Mouse (Mus musculus) embryonic fibroblast, embryonic 13.5 days (primary cell): ENCODE data around the gene S1pr1.

ENCODE experiments used
- CTCF ChIP-seq: IDR thresholded peaks from 2 replicates; pipeline ENCODE4 v1.5.1; 2011; ENCODE audit warnings: mild to moderate bottlenecking, control low read depth, low read length, moderate library complexity, borderline replicate concordance; ENCODE audit not compliant: insufficient read depth
- POLR2A ChIP-seq: IDR thresholded peaks from 2 replicates; pipeline ENCODE4 v1.6.1; 2011; ENCODE audit warnings: low read depth, mild to moderate bottlenecking, control low read depth, low read length, moderate library complexity

DNA sequence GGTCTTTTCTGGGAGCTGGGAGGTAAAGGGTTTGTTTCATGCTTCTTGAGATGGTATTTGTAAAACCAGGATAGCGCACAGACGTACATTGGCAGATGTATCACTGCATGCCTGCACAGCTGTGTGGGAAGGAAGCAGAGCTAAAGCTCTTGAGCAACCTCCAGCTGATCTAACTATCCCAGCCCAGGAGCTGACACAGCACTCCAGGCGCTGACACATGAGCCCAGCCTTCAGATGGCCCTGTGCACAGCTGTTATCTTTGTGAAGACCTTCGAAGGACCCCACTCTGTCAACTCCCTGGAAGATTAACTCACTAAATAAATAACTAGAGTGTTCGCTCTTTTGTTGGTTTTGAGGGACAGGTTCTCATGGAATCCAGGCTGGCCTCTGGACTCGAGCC is 48.4 kb upstream of the S1pr1 start:
- TF ChIP-seq CTCF (no peak), POLR2A (no peak)
